Mouse (Mus musculus) lung, postnatal 4 days (tissue): ENCODE data around the gene Snx30.

ENCODE experiments used
- DNase-seq, 2 experiments: peaks; one replicate each; pipeline ENCODE4 v3.0.0; 2021

Gene Snx30

DNA sequence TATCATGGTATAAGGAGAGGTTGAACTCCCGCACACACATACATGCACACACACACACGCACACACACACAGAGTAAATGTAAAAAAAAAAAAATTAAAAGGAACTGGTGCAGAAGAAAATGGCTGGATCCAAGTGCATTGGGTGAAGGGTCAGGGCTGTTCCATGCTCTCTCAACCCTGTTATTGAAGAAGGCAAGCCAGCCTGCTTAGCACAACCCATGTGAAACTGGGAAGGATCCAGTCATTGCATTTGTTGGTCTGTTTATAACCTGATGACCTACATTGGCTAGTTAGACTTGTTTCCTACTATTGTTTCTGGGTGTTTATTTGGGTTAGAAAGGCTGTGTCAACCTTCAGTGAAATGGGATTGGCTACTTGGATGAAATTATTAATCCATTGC is 103.1 kb downstream of the Snx30 start:
- no peak for DNase-seq

GRCm38 (mm10) chr4:59914608-59915403 is 109.2 kb downstream of the Snx30 start, which contains the start of gene Slc46a2:
Slc46a2 (minus strand) TSS chr4:59915056.
- no peak for DNase-seq

DNA sequence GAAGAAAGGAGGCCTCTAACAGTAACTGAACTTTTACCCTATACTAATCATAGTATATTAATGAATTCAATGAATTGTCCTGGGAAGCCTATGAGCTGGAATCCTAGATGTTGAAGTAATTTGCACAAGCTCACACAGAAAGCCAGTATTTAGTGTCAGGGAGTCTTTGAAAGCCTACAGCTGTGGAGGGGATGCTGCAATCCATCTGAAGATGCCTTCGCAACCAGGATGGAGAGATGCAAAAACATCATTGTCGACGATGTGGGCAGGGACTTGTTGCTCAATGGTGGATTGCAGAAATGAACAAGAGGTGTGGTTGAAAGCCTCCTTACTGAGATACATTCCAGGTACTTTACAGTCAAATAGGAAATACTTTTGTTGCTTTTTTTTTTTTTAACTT is 112.3 kb downstream of the Snx30 start:
- DNase-seq, result no peak

GRCm38 (mm10) chr4:59925082-59925481 is 119.4 kb downstream of the Snx30 start:
- DNase-seq, result no peak

DNA sequence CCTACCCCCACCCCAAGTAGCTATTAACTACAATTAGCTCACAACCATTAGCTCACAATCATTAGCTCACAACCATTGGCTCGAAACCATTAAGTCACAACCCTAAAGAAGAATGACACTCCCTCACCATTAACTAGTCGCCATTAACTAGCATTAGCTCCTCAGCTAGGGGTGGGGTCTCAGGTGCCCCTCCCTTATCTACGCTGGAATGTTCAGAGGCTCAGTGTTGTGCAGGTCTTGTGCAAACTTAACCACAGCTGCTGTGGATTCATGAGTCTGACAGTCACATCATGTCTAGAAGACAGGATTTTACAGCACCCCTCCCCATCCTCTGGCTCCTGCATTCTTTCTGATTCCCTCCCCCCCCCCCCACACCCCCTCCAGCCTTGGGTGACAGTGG is 122.0 kb downstream of the Snx30 start:
- DNase-seq, result no peak

DNA sequence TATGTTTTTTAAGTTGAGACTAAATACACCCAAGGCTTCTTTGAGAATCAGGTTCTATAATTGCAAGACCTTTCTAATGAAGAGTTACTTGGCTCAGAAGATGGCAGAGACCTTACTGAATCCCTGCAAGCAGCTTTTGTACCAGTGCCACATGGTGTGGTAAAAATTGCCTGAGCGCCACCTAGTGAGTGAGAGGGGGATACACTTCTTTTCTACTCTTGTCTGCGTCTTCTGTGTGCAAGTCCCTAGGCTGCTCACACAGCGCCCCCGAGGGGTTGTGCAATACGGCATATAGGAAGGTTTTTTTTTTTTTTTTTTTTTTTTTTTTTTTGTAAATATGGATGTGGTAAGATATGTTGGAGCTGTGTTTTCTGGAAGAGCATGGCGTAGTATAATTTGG is 122.7 kb downstream of the Snx30 start:
- peak; percentile 80 to 83 for DNase-seq

- DNase-seq, result no peak
These were observed 127.1 kb downstream of the Snx30 start for GRCm38 (mm10) chr4:59932505-59933281.

DNA sequence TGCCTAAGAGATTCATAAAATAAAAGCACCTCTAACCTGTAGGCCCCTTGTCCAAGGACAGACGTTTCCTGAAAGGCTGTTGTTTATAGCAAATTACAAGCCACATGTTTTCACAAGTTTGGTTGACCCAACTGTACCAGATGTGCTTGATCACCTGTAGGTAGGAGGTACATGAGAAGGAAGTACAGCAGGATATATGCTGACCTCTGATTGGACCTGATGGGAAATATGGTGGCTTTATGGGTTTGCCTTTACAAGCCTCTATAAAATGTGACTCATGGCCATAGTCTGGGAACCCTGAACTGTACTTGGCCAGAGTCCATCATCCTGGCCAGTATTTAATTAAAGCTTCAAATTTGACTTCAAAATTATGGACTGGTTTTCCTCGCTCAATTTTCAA is 131.9 kb downstream of the Snx30 start:
- no peak for DNase-seq
